Mouse (Mus musculus): ENCODE measurements at regions not wholly inside any gene's neighbourhood (a gene's known extent, or its start where the extent isn't known, plus 50 kb on each side); places are given as distances from the start of the nearest gene placed in this dataset.
"Not testable (repeated sequence)": the region's sequence is repeated elsewhere in the genome, so short reads cannot be mapped to it uniquely, and the experiment has no call there.

GRCm38 (mm10) chr17:82674593-82674992, 540.5 kb upstream of the Pkdcc start:
- no peak for DNase-seq (ENCODE audit: low spot score in 2 of 2)

DNA sequence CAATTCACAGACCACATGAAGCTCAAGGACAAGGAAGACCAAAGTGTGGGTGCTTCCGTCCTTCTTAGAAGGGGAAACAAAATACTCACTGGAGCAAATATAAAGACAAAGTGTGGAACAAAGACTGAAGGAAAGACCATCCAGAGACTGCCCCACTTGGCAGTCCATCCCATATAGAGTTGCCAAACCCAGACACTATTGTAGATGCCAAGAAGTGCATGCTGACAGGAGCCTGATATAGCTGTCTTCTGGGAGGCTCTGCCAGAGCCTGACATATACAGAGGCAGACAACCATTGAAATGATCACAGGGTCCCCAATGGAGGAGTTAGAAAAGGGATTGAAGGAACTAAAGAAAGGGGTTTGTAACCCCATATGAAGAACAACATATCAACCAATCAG, 548.5 kb upstream of the Pkdcc start:
- not testable (repeated sequence) for DNase-seq (ENCODE audit: low spot score in 2 of 2)

GRCm38 (mm10) chr17:82664352-82664751, 550.7 kb upstream of the Pkdcc start:
- no peak for DNase-seq (ENCODE audit: low spot score in 2 of 2)

- no peak for DNase-seq (ENCODE audit: low spot score in 2 of 2)
Observed at GRCm38 (mm10) chr17:82636459-82637189, 578.5 kb upstream of the Pkdcc start.

DNA sequence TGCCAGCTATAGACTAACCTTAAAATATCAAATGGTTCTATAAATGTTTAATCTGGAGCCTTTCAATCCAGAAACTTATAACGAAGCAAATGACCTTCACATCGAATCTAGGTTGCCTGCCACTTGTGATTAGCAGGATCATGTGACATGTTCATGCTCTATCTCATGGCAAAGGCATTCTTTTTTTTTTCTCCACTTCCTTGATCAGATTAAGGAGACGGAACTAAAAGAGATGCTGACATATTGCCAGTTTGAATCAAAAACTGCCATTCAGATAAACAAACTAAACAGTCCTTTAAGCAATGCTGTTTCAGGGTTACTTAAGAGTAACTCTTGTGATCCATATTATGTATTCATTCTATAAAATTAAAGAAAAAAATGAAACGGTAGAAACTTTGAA, 579.2 kb upstream of the Pkdcc start:
- DNase-seq (ENCODE audit: low spot score in 2 of 2), result no peak

- DNase-seq (ENCODE audit: low spot score in 2 of 2), result no peak
Observed at GRCm38 (mm10) chr17:82606642-82607175, 608.4 kb upstream of the Pkdcc start.

DNA sequence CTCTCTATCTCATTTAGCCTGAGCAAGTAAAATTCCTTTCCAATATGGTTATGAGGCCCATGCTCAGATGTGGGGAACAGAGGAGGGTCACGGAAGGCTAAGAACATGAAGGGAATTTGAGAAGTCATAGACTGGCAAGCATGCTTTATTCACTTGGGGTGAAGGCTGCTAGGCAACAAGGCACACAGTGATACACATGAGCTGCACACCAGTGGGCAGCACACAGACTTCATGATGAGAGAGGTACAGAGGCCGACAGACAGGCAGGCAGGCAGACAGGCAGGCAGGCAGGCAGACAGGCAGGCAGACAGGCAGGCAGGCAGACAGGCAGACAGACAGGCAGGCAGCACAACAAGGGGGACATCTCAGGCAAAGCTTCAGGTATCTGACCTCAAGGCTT, 631.3 kb upstream of the Pkdcc start:
- no peak for DNase-seq (ENCODE audit: low spot score in 2 of 2)

DNA sequence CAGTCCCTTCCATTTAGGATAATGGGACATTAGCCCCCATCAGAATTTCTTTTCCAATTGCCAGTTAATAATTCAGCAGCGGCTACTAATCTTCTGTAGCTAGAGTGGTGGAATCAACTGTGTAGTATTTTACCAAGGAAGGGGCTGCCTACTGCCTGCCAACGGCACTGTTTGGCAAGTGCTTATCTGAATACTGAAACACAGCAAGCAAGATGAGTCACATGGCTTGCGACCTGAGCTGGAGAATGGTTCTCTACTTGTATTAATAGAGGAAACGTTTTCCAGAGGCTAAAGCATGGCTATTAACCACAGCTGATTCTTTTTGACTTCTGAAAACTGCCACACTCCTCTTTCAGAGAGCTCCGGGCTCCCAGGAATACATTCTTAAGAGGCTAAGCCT, 681.6 kb upstream of the Pkdcc start:
- DNase-seq (ENCODE audit: low spot score in 2 of 2), result no peak

GRCm38 (mm10) chr17:82518129-82518528, 697.0 kb upstream of the Pkdcc start:
- DNase-seq (ENCODE audit: low spot score in 2 of 2), result no peak

DNA sequence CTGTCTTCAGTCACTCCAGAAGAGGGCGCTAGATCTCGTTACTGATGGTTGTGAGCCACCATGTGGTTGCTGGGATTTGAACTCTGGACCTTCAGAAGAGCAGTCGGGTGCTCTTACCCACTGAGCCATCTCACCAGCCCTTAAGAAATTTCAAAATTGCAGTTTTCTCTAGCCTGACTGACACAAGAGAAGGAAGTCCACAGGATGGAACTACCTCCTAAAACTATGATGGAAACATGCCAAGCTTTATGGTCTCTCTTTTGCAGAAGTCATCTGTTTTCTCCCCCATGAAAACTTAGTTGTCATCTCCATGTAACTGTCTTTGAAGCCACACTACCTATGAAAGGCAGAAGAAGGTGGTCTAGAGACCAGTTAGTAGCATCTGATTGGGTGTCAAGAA, 698.2 kb upstream of the Pkdcc start:
- DNase-seq (ENCODE audit: low spot score in 2 of 2), result no peak

DNA sequence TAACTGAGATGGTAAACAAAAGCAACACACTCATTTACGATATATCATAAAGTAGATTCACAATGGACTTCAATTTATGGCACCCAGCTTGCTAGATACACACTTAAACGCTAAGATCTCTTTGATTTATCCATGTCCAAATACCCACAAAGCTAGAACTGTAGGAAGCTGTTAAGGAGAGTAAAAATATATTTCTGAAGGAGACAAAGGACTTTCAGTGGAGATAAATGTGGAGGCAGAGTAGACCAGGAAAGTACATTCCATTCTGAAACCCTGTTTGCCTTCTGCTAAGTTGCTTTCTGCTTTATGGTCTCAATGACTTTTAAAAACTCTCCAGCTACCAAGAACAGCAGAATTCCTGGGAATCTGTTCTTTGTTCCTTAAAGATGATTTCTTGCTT, 701.3 kb upstream of the Pkdcc start:
- DNase-seq (ENCODE audit: low spot score in 2 of 2), result no peak

- no peak for DNase-seq (ENCODE audit: low spot score in 2 of 2)
Observed at GRCm38 (mm10) chr17:82504291-82504690, 710.8 kb upstream of the Pkdcc start.

DNA sequence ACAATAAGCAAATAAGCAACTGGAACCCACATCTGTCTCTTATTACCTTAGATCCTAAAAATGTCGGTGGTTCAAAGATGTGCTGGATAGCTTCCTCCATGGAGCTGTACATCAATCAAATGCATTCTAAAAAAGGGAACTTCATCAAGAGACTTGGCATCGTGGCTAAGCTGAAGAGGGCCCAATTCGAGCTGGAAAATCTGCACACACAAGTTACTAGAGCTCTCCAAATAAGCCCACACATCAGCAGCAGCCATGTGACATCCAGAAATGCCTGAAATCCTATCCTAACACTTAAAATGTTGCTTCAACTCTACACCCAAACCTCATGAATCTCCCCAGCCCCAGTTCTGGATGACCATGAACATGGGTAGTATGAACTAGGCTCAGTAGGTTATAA, 729.5 kb upstream of the Pkdcc start:
- DNase-seq (ENCODE audit: low spot score in 2 of 2), result peak in 1 of 2 experiments; percentile 30

GRCm38 (mm10) chr17:82484609-82485008, 730.5 kb upstream of the Pkdcc start:
- peak in 1 of 2 experiments; percentile 6 for DNase-seq (ENCODE audit: low spot score in 2 of 2)

GRCm38 (mm10) chr17:82457972-82458371, 719.8 kb upstream of the Slc8a1 start:
- no peak for DNase-seq (ENCODE audit: low spot score in 2 of 2)

GRCm38 (mm10) chr17:82453847-82454246, 715.7 kb upstream of the Slc8a1 start:
- no peak for DNase-seq (ENCODE audit: low spot score in 2 of 2)

DNA sequence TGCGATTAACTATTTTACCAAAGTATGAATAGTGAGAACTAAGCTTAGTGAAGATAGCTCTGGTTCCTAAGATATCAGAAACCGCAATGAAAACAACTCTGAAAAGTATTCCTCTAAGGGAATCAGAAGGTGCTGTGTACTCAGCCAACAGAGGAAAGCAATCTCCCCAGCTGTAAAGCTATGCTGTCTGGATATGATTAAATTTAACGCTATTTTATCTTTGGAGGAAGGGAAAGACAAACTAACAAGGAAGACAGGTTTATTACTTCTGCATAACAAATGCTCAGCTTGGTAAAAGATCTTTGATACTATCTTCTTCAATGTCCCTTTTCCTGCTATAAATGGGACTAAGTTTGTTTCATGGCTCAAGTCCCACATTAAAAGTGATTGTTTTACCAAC, 700.9 kb upstream of the Slc8a1 start:
- no peak for DNase-seq (ENCODE audit: low spot score in 2 of 2)

GRCm38 (mm10) chr17:82437206-82437605, 699.0 kb upstream of the Slc8a1 start:
- no peak for DNase-seq (ENCODE audit: low spot score in 2 of 2)

GRCm38 (mm10) chr17:82432678-82433077, 694.5 kb upstream of the Slc8a1 start:
- DNase-seq (ENCODE audit: low spot score in 2 of 2), result no peak

DNA sequence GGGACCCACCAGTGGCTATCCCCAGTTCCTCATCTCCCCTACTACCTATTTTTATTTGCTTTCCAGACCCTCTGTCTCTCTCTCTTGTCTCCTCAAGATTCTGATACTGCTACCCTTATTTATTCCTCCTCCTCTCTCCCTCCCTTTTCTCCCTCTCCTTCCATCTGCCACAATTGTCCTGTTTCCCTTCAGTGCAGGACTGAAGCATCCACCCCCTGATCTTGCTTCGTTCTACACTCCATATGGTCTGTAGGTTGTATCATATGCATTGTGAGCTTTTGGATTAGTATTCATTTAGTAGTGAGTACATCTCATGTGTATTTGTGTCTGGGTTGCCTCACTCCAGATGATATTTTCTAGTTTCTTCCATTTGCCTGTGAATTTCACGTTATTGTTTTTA, 670.1 kb upstream of the Slc8a1 start:
- DNase-seq (ENCODE audit: low spot score in 2 of 2), result peak in 1 of 2 experiments; percentile 2

DNA sequence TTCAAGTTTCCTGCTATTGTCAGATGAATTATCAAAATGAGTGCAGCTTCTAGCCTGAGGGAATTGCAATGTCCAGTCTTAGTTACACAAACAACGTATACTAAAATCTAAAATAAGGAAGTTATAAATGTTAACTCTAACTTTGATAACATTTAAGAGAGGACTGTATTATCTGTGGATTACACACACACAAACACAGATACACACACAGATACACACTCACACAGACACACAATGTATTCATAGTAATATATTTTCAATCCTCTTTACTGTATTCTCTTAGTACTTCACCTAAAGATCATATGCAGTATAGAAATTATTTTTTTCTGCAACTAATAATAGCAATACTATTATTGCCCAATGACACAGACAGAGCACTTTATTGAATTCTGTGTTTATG, 661.2 kb upstream of the Slc8a1 start:
- DNase-seq (ENCODE audit: low spot score in 2 of 2), result no peak

- not testable (repeated sequence) for DNase-seq (ENCODE audit: low spot score in 2 of 2)
Observed at GRCm38 (mm10) chr17:82379371-82379770, 641.2 kb upstream of the Slc8a1 start.

DNA sequence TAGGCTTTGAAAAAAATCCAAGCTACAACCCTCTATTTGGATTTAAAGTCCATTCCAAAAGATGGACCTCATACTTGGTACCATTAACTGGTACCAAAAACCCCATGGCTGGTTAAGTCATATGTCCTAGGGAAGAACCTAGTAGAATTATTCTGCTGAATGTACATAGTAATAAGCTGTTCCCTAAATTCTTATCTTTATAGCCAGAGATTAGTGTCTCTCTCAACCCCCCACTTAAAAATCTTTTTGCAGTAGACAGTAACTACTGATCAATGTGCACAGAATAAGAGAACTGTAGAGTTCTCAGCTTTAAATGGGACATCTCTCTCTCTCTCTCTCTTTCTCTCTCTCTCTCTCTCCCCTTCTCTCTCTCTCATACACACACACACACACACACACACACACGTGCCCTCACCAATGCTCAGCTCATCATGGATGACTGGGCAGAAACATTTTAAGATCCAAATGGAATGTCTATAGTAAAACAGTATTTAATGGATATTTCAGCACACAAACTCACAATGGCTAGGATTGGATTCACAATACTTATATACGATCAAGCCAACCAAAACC, 640.2 kb upstream of the Slc8a1 start:
- DNase-seq (ENCODE audit: low spot score in 2 of 2), result no peak
